Mouse (Mus musculus) B cell, adult 2 months (primary cell): ENCODE data around the gene Ppm1h.

Experiments
- DNase-seq, 2 experiments: peaks; one replicate each; pipeline ENCODE4 v3.0.0; 2022

The Ppm1h gene

DNA sequence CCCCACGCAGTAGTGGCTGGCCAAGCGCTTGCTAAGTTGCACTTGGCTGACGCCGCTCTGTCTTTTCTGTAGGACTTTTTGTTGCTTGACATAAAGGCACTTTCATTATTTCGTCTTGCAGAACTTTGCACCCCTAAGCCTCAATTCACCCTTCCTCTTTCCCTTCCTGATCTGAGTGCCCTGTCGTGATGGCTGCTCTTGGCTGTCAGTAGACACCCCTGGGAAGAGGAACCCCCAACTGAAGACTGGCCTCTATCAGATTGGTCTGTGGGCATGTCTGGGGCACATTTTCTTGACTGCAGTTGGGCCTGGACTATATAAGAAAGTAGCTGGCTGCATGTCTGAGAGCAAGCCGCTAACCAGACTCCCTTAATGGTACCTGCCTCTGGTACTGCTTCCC, 95.6 kb downstream of the Ppm1h start:
- no peak for DNase-seq

DNA sequence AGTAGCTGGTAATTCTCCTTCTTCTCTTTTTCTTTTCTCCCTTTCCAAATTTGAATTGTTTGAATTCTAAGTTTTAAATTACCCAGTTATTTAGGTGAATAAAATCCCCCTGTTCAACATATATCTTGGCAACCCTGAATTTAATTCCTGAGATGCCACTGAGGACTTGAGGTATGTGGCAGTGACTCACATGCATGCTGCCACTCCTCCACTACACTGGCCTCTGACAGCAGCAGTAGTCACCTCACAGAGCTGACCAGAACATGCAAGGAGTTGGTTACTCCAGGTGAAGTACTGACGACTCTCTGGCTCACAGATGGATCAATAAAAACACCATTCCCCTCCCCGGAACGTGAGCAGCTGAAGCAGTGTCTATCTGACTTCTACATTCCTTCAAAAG, 98.9 kb downstream of the Ppm1h start:
- no peak for DNase-seq

DNA sequence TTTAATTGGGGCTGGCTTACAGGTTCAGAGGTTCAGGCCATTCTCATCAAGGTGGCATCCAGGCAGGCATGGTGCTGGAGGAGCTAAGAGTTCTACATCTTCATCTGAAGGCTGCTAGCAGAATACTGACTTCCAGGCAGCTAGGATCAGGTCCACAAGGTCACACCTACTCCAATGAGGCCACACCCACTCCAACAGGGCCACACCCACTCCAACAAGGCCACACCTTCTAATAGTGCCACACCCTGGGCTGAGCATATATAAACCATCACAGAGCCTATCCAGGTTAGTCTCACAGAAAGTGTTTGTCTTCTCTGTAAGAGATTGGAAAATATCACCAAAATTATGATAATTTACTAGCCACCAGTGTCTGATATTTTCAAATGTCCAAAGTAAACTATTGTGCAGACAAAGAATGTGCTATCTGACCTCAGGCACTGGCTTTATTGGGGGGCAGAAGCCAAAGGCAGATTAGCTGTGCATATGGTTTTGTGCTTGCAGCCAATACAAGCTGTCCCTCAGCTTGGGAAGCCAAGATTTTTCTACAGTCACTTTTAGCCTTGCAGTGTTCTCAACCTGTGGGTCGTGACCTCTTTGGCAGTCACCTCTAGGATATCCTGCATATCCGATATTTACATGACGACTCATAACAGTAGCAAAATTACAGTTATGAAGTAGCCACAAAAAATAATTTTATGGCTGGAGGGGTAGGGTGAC, 99.5 kb downstream of the Ppm1h start:
- DNase-seq: no peak

DNA sequence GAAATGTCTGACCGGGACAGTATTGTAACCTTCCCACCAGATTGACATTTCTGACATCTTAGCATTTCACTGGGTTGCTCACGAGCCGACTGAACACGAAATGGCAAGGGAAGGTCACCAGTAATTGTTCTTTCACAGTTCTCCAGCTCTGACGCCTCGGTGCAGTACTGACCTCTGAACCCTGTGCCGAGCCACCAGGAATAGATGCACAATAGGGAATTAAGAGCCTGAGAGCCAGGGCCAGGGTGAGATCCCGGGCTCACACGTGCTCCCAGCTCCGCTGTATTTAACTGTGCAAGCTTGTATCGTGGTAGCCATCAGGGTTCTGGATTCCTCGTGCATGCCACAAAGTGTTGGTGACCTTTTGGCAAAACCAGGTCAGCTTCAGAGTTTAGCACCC, 100.8 kb downstream of the Ppm1h start:
- DNase-seq: no peak

DNA sequence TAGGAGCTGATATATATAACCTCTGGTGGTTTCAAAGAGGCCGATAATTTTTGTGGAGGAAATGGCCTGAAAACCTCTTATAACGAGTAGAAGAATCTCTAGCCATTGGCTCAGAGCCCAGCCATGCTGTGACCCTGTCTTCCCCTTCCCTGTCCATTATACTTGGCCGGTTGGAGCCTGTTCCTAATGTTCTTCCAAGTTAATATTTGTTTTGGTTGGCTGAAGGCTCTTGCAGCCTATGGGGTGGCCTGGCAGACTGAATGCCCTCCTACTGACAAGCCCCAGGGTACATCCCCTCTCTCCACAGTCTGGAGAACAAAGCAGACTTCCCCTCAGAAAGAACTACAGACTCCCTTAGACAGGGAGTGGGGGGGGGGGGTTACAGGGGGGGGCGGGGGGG, 104.2 kb downstream of the Ppm1h start:
- no peak for DNase-seq

DNA sequence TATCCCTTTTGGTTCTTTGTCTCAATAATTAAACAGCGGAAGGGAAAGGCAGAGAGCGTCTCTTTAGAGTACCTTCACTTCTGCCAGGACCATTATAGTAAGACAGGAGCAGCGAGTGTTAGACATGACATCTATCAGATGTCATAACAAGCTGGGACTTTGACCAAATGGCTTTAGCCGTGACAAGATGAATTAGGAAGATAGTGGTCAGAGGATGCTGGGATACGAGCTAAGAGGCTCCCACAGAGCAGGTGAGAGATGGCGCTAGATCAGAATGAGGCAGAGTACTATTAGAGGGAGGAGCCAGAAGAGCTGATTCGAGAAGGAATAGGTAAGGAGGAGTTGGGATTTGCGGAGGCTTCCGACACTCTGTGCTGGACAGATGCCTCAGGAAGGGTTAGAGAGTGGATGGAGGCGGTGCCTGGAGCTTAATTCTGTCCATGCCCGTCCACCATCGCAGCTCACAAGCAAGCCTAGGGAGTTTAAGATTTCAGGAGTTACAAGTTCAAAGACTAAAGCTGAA, 111.1 kb downstream of the Ppm1h start:
- DNase-seq: no peak

DNA sequence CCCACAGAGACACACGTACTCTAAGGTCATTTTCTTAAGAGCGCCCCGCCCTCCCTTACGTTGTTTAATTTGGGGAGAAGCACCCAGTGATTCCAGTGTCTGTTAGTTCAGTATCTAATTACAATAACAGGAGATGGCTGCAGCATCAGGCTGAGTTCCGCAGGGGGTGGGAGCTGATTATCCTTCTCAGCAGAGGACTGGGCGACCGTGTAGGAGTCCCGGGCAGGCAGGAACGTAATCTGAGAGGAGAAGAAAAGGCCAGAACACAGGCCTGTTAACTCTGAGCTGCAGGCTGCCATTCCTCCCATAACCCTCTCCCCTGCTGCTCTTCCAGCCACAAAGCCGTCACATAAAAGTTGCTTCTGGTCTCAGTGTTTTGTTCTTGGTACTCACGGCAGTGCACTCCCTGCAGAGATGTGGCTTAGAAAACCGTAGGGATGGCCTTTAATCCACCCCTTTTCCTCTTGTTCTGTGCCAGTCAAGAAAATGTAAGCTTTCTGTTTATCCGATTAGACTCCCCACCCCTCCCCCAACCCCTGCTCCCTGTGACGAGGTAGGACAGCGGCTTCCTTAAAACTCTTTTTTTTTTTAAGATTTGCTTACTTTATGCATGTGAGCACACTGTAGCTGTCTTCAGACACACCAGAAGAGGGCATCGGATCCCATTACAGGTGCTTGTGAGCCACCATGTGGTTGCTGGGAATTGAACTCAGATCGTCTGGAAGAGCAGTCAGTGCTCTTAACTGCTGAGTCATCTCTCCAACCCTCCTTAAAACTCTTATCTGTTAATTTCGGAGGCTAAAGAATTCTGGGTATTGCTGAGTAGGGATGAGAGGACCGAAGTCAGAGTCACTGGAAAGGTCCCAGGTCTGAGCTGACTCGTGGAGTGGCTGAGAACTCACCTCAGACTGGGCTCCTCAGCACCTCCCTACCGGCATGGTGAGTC, 113.7 kb downstream of the Ppm1h start:
- no peak for DNase-seq

DNA sequence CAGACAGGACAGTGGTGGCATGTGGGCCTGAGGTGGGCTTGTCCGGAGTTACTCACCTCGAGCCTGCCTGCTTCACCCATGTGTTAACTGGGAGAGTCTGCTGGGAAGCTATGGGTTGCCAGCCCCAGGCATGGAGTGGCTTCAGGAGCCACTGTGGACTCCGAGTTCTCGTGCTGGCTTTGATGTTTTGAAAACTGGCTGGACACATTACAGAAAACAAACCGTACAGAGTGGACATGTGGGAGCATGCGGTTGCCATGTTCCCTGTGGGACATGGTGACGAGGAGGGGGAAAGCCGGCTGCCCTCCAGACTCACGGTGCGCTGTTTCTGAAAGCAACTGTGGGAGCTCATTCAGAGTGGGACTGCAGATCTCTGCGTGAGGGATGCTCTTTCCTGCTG, 114.6 kb downstream of the Ppm1h start:
- no peak for DNase-seq

DNA sequence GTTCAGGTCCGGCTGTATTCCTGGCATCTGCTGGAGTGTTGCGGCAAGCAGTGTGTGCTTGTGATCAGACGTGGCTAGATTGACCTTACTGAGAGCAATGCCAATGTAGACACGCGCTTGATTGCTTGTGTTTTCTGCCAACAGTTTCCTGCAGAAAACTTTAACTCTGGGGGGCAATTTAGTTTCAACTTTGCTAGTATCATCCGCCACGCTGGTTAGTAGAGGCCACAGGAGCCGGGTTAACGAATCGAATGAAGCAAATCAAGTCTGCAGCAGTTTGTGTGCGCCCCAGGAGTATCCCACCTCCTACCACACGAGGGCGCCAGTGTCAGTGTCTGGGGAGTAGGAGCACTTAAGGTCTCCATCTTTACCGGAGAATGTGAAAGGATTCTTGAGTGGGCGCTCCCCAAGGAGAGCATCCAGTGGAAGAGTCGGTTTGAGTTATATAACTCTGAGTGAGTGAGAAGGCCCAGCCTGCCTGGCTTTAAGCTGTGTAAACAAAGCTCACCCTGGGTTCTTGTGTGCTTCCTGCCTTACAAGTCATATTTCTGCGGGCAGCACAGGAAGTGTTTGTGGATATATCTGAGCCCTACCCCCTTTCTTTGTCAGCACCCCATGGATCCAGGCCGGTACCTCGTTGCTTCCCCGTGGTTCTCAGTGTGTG, 115.8 kb downstream of the Ppm1h start:
- peak; percentile 88 to 89 for DNase-seq

DNA sequence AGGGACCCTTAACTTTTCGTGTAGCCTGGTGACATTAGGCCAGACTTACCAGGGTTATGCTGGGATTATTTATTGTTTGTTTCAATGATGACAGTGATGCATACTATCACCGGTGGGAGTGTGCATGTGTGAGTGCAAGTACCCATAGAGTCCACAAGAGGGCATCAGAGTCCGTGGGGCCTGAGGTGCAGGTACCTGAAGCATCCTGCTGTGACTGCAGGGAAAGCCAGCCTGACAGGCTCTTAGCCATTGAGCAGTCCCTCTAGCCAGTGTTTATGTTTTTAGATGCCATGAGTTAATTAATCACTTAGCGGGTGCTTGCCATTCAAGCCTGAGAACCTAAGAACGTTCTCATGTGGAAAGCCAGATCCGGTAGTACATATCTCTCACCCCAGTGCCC, 119.4 kb downstream of the Ppm1h start:
- DNase-seq: peak in 1 of 2 experiments; percentile 26

DNA sequence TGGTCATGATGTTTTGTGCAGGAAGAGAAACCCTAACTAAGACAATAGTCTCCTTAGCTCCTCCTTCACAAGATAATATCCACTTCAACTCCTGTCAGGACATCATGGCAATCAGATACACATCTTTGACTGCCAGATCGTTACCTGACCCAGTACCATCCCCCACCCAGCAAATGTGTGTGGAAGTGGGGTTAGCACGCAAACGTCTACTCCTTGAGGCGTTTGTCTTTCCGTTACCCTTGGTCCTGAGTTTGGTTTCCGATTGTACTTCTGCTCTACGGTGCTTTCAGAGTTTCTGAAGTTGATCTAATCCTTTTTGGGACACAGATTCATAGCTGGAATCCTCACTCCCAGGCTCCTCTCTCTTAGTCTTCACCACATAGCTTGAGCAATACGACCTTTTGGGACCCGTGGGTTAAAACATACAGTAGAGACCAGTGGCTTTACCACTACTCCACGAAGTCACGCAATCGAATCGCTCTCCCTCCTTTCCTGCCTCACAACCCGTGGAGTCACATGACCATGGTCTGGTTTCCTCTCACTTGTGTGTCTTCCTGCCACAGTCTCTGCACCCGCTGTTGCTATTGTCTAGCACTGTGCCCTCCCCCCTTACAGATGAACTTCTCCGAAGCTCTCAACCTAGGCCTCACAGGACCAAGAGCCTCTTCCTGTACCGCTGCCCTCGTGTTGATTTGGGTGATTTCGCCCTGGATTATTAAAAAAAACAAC, 121.6 kb downstream of the Ppm1h start:
- DNase-seq: peak; percentile 49 to 52

DNA sequence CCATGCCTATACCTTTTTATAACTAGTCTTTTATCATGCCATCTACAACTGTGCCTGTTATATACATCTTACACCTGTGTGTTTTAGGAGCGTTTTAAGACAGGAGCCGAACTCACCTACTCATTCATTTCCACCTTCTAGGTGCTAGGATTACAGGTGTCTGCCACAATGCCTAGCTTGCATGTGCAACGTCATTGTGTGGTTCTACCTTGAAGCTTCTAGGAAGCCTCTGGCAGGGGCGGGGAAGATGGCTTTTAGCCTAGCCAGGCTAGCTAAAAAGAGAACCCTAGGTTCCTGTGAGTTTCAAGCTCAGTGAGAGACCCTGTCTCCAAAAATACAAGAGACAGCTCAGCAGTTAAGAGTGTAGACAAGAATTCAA, 122.2 kb downstream of the Ppm1h start:
- DNase-seq: no peak

DNA sequence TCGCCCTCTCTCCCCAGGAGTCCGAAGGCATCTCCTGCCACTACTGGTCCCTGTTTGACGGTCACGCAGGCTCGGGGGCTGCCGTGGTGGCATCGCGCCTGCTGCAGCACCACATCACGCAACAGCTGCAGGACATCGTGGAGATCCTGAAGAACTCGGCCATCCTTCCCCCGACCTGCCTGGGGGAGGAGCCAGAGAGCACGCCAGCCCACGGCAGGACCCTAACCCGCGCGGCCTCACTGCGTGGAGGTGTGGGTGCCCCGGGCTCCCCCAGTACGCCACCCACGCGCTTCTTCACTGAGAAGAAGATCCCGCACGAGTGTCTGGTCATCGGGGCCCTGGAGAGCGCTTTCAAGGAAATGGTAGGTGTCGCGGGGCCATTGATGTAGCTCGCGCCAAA, 123.7 kb downstream of the Ppm1h start:
- DNase-seq: peak in 1 of 2 experiments; percentile 33

DNA sequence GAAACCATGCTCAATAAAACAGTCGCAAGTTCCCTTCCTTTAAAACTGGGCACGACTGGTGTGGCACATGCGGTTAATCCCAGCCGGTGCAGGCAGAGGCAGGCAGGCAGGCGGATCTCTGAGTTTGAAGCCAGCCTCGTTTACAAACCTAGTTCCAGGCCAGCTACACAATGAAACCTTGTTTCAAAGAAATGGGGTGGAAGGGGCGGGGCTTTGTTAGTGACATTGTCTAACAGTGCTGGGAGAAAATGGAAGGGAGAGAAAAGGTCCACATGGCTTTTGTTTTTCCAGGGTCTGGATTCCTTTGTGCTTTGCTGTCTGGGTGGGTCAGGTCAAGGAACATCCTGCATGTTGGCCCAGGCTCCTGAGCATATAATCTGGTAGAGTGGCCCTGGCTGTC, 124.3 kb downstream of the Ppm1h start:
- no peak for DNase-seq

DNA sequence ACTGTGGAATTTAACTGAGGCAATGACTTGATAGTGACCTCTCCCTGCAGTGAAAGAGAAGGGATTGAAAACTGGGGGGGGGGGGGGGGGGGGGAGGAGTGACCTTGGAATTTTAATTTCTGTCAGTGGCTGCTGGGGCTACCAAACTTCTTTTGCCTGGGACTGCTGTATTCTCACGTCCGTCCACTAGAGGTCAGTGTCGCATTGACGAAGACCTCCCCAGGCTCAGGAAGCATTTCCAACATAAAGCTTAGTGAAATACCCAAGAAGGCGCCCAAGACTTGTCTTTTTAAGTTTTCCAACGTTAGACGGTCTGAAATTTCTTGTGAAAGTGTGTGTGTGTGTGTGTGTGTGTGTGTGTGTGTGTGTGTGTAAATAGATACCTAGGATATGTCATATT, 125.3 kb downstream of the Ppm1h start:
- peak; percentile 80 to 81 for DNase-seq

DNA sequence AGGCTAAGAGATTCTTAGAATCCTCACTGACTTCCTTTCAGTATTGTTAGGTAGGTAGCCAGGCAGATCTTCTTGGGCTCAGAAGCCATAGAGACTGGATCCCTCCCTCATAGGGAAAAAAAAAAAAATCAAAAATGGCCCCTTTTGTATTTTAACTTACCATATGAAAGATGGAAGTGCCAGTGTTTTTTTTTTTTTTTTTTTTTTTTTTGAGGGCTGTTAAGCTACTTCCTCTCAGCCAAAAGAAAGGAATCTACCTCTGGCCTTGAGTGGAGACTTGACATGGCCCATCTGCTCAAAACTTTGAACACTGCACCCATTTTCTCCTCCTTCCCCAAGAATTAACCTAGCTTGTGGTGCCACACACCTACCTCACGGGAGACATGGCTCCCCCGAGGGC, 127.3 kb downstream of the Ppm1h start:
- no peak for DNase-seq

DNA sequence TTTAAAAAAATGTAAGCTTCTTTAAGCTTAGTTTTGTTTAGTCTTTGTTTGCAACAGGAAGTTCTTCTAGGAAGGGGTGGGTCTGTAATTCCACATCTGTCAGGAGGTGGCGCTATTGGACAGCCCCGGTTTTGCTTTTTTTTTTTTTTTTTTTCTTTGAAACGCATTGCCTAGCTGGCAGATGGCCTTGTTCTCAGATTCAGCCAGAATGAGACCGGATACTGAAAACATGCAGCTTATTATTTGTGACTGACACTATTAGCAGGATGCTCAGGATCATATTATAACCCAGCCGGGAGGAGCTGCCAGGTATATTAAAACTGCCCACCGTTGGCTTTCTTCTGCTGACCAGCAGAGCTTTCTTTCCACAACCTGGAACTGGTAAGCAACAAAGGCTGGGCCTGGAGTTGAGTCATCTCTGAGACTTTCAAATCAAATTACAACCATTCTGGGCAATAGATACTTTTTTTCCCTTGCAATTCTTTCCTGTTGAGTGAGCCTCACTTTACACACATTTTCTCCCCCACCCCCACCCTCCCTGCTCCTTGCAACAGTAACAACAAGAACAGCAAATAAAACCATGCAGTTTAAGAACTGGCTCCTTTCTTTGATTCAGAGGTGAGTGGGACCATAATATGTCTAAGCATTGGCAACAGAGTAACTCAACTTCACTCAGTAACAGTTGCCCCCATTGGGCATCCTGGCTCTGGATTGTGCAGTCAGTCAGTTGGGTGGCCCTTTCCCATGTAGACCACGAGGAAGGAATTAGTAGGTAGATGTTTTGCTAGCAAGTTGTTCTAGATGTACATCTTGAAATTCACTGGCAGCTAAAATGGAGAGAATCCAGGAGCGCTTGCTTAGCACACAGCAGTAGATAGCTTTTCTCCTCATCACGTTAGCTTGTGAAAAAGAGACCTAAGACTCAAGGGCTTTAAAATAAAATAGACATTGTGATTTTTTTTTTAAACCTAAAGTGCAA, 128.9 kb downstream of the Ppm1h start:
- DNase-seq: peak; percentile 78 to 83

DNA sequence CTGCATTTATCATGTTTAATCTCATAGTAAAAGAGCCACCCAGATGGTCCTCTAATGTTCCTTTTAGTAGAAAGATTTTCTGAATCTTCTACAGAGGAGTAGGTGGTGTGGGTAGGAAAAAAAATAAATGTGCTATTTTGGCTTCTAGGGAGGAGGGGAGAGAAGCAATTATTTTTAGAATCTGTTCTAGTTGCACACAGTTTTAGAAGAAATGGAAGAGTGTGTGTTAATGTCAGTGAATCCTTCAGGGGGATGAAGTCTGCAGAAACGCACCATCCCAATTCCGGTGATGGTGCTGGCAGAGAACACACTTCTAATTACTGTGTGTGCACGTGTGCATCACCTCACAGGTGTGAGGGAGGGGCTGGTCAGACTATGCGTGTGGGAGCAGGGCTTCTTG, 129.6 kb downstream of the Ppm1h start:
- DNase-seq: no peak

DNA sequence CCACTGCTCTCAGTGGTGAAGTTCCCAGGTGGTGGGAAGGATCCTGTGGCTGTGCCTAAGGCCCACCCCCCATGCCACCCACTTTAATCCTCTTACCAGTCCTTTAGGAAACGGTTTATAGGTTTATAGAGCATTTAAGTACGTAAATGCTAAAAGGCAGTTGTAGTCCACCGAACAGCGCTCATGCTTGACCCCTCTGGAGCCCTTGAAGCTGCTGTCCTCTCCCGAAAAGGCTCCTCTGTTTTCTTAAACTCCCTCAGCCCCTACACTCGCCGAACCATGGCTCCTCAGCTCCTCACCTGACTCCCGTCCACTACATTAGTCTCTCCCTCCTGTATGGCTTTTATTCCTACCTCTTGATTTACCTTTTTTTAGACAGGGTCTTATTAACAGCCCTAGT, 131.3 kb downstream of the Ppm1h start:
- DNase-seq: no peak

DNA sequence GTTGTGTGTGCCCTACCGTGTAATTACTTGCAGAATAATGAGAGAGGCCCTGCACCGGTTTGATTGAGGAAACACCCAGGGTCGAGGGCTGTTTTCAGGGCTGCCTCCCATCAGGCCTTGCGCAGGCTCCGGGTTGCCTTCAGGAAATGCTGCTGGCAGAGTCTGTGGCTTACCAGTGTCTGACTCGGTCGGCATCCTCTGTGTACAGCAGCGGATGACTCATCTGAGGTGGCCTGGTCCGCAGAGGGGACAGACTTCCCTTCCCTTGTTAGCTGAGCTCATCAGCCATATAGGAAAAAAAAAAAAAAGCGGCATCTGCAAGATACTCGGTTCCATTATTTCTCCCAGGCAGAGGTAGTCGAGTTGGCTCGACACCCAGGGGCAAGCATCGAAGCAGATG, 136.5 kb downstream of the Ppm1h start:
- peak; percentile 65 to 69 for DNase-seq

DNA sequence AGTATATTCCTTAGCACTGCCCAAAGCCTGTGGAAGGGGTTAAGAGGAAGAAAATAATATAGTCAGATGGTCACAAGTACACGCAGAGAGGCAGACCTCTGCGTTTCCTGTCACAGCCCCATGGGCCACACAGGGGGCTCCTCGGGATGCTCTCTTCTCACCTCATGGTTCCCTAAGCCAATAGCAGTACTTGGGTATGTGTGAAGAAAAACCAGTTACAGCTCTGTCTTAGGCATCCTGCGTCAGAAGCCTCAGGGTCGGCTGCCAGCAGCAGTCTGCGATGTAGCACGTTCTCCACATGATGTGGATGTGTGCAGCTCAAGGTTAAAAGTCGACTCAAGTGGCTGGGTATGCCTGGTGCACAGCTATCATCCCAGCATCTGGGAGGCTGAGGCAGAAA, 139.2 kb downstream of the Ppm1h start:
- DNase-seq: peak in 1 of 2 experiments; percentile 34

DNA sequence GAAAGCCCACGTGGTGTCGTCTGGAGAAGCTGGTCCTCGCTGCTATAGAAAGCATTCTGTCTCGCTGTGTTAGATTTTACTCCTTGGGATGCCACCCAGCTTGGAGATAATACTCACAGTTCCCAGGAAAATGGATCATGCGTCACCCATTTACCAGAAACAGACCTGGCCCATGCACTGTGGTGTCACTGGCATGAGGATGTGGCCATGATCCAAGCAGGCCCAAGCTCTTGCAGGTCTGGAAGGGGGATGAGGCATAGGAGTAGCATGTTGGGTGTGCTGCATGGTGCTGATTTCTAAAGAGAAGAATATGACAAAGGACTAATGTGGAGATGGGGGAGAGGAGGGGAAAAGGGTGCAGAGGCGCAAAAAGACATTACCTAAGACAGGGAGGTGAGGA, 141.2 kb downstream of the Ppm1h start:
- no peak for DNase-seq
